Mouse (Mus musculus): ENCODE results near the gene Dph2. TPM values are rescaled to one million over a fixed set of nuclear protein-coding genes. Genes with fewer than 3 reads are reported as not detected.

Dph2 gene
- polyA plus RNA-seq, 2 experiments = 5.1 to 6.8 TPM

GRCm38 (mm10) chr4:117904761-117905160 lies 12.9 kb upstream of the Dph2 start:
- Histone ChIP-seq H3K9ac (replicated peaks) (no peak overlapping the region), H3K4me2 (ENCODE audit: low read depth) (no peak overlapping the region), H3K9me3 (ENCODE audit: control insufficient read depth, low read length) (no peaks in the 10 kb centered on the region), H3K4me3 (ENCODE audit: insufficient read depth in 1 of 2, low read depth in 2 of 2, low read length in 2 of 2) (no peak overlapping the region), H3K36me3 (replicated peaks; ENCODE audit: control insufficient read depth, insufficient read depth, low read depth) (peaks cover 12% of the 10 kb centered on the region), H3K4me1 (replicated peaks; ENCODE audit: control insufficient read depth in 2 of 2, insufficient read depth in 2 of 2, low read length in 1 of 2) (no peaks in the 10 kb centered on the region), H3K27ac (no peak overlapping the region), H3K27me3 (ENCODE audit: control insufficient read depth, insufficient read depth, low read length) (no peaks in the 10 kb centered on the region)
- DNase-seq (ENCODE audit: low read depth in 3 of 3, low spot score in 3 of 3) (no peak), ATAC-seq (ENCODE audit: insufficient read depth) (no peak)
- no peak for TF ChIP-seq EP300 (IDR thresholded peaks at IDR 0.05; ENCODE audit: low read depth)
- TF ChIP-seq CTCF (IDR thresholded peaks at IDR 0.05; ENCODE audit: low read depth) = no peak
- 84% methylated on average over 8 of the region's 8 CpGs for WGBS (ENCODE audit: insufficient replicate concordance)

GRCm38 (mm10) chr4:117904094-117904493 lies 12.3 kb upstream of the Dph2 start:
- H3K9me3 ChIP-seq (ENCODE audit: control insufficient read depth, low read length) = no peaks in the 10 kb centered on the region
- no peak overlapping the region for H3K4me2 ChIP-seq (ENCODE audit: low read depth)
- DNase-seq (ENCODE audit: low read depth in 3 of 3, low spot score in 3 of 3) (no peak), ATAC-seq (ENCODE audit: insufficient read depth) (no peak)
- no peaks in the 10 kb centered on the region for H3K4me1 ChIP-seq (replicated peaks; ENCODE audit: control insufficient read depth in 2 of 2, insufficient read depth in 2 of 2, low read length in 1 of 2)
- 92% methylated on average over 10 of the region's 10 CpGs for WGBS (ENCODE audit: insufficient replicate concordance)
- H3K36me3 ChIP-seq (replicated peaks; ENCODE audit: control insufficient read depth, insufficient read depth, low read depth) = peaks cover 17% of the 10 kb centered on the region
- no peak overlapping the region for H3K27ac ChIP-seq
- no peak for TF ChIP-seq EP300 (IDR thresholded peaks at IDR 0.05; ENCODE audit: low read depth)
- no peak overlapping the region for H3K9ac ChIP-seq (replicated peaks)
- no peak overlapping the region for H3K4me3 ChIP-seq (ENCODE audit: insufficient read depth in 1 of 2, low read depth in 2 of 2, low read length in 2 of 2)
- no peaks in the 10 kb centered on the region for H3K27me3 ChIP-seq (ENCODE audit: control insufficient read depth, insufficient read depth, low read length)

DNA sequence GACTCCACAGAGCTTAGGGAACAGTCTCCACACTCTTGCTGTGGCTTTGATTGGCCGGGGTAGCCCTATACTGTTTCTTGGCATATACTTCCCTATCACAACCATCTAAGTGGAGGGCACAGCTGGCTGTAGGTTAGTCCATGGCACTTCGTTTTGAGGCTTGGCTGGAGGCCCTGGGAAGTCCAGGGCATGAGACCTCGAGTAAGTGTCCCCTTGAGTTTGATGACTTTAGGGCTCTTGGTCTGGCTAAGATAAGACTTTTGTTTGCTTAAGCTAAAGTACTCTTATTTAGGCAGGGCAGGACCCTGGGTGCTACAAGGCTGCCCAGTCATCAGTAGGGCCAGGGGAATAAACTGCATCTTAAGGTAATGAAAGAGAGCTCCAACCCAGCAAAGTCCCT lies 6.3 kb upstream of the Dph2 start:
- H3K4me2 ChIP-seq (ENCODE audit: low read depth) = no peak overlapping the region
- H3K36me3 ChIP-seq (replicated peaks; ENCODE audit: control insufficient read depth, insufficient read depth, low read depth) = peaks cover 22% of the 10 kb centered on the region
- H3K27ac ChIP-seq = no peak overlapping the region
- 64% methylated on average over 3 of the region's 3 CpGs for WGBS (ENCODE audit: insufficient replicate concordance)
- H3K9ac ChIP-seq (replicated peaks) = no peak overlapping the region
- DNase-seq (ENCODE audit: low read depth in 3 of 3, low spot score in 3 of 3) (no peak), ATAC-seq (ENCODE audit: insufficient read depth) (no peak)
- H3K27me3 ChIP-seq (ENCODE audit: control insufficient read depth, insufficient read depth, low read length) = no peaks in the 10 kb centered on the region
- H3K4me1 ChIP-seq (replicated peaks; ENCODE audit: control insufficient read depth in 2 of 2, insufficient read depth in 2 of 2, low read length in 1 of 2) = no peaks in the 10 kb centered on the region
- no peak overlapping the region for H3K4me3 ChIP-seq (ENCODE audit: insufficient read depth in 1 of 2, low read depth in 2 of 2, low read length in 2 of 2)
- no peaks in the 10 kb centered on the region for H3K9me3 ChIP-seq (ENCODE audit: control insufficient read depth, low read length)
- TF ChIP-seq EP300 (IDR thresholded peaks at IDR 0.05; ENCODE audit: low read depth) (no peak), CTCF (IDR thresholded peaks at IDR 0.05; ENCODE audit: low read depth) (no peak)

DNA sequence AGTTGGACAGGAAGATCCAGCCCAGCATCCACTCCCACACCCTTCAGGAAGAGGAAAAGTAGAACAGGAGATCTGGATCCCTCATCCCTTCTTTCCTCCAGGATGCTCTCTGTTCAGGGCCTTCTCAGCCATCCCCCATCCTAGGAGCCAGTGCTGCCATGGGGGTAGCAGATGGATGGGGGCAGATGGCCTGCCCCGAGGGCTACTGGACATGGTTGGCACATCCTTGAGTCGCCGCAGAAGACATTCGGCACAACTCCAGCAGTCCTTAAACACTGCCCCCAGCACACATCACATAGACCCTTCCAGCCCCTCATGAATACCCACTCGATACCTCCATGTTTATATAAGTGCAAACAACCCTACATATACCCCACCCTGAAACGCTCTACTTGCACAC lies 4.2 kb upstream of the Dph2 start:
- H3K27ac ChIP-seq = no peak overlapping the region
- H3K36me3 ChIP-seq (replicated peaks; ENCODE audit: control insufficient read depth, insufficient read depth, low read depth) = peaks cover 18% of the 10 kb centered on the region
- 88% methylated on average over 6 of the region's 6 CpGs for WGBS (ENCODE audit: insufficient replicate concordance)

DNA sequence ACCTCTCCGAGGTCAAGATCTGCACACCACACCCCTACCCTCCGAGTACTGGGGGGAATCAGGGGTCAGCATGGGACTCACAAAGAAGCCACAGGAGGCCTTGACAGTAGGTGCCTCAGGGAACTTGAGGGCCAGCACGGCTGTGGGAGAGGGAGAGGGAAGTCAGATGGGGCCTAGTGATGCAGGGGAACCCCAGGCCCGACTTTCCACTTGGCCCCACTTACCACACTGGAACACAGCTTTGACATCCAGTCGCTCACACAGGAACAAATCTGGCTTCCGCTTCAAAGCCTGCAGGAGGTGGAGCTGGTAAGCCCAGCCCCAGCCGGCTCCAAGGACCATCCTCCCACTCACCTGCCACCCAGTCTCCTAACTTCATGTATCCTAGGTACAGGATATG lies 3.5 kb upstream of the Dph2 start:
- H3K36me3 ChIP-seq (replicated peaks; ENCODE audit: control insufficient read depth, insufficient read depth, low read depth) = peaks cover 16% of the 10 kb centered on the region
- H3K9ac ChIP-seq (replicated peaks) = no peak overlapping the region
- H3K4me2 ChIP-seq (ENCODE audit: low read depth) = no peak overlapping the region
- 76% methylated on average over 7 of the region's 7 CpGs for WGBS (ENCODE audit: insufficient replicate concordance)
- TF ChIP-seq CTCF (IDR thresholded peaks at IDR 0.05; ENCODE audit: low read depth) = no peak
- TF ChIP-seq EP300 (IDR thresholded peaks at IDR 0.05; ENCODE audit: low read depth) = no peak
- H3K4me3 ChIP-seq (ENCODE audit: insufficient read depth in 1 of 2, low read depth in 2 of 2, low read length in 2 of 2) = no peak overlapping the region
- no peak overlapping the region for H3K27ac ChIP-seq
- ATAC-seq (ENCODE audit: insufficient read depth) = no peak
- no peaks in the 10 kb centered on the region for H3K27me3 ChIP-seq (ENCODE audit: control insufficient read depth, insufficient read depth, low read length)
- DNase-seq (ENCODE audit: low read depth in 3 of 3, low spot score in 3 of 3) = no peak
- no peaks in the 10 kb centered on the region for H3K9me3 ChIP-seq (ENCODE audit: control insufficient read depth, low read length)
- H3K4me1 ChIP-seq (replicated peaks; ENCODE audit: control insufficient read depth in 2 of 2, insufficient read depth in 2 of 2, low read length in 1 of 2) = peaks cover 2 to 5% of the 10 kb centered on the region in 2 experiments; a peak in 1 of 4 replicates

More for the DNA sequence above, 4.2 kb upstream of the Dph2 start:
- TF ChIP-seq EP300 (IDR thresholded peaks at IDR 0.05; ENCODE audit: low read depth) (no peak), CTCF (IDR thresholded peaks at IDR 0.05; ENCODE audit: low read depth) (no peak)
- Histone ChIP-seq H3K4me2 (ENCODE audit: low read depth) (no peak overlapping the region), H3K4me1 (replicated peaks; ENCODE audit: control insufficient read depth in 2 of 2, insufficient read depth in 2 of 2, low read length in 1 of 2) (peaks cover 2 to 4% of the 10 kb centered on the region in 2 experiments; a peak in 1 of 4 replicates), H3K9ac (replicated peaks) (no peak overlapping the region), H3K9me3 (ENCODE audit: control insufficient read depth, low read length) (no peaks in the 10 kb centered on the region), H3K4me3 (ENCODE audit: insufficient read depth in 1 of 2, low read depth in 2 of 2, low read length in 2 of 2) (no peak overlapping the region), H3K27me3 (ENCODE audit: control insufficient read depth, insufficient read depth, low read length) (no peaks in the 10 kb centered on the region)
- DNase-seq (ENCODE audit: low read depth in 3 of 3, low spot score in 3 of 3) (no peak), ATAC-seq (ENCODE audit: insufficient read depth) (no peak)
